Mouse (Mus musculus) CD4-positive, CD25-positive, alpha-beta regulatory T cell, adult 2 months (primary cell): Measurements from ENCODE around the gene Hrasls5.

ENCODE experiments used
- DNase-seq: peaks from one replicate; pipeline ENCODE4 v3.0.0-alpha.2; 2012; ENCODE audit warnings: low read depth, low spot score

The Hrasls5 gene

DNA sequence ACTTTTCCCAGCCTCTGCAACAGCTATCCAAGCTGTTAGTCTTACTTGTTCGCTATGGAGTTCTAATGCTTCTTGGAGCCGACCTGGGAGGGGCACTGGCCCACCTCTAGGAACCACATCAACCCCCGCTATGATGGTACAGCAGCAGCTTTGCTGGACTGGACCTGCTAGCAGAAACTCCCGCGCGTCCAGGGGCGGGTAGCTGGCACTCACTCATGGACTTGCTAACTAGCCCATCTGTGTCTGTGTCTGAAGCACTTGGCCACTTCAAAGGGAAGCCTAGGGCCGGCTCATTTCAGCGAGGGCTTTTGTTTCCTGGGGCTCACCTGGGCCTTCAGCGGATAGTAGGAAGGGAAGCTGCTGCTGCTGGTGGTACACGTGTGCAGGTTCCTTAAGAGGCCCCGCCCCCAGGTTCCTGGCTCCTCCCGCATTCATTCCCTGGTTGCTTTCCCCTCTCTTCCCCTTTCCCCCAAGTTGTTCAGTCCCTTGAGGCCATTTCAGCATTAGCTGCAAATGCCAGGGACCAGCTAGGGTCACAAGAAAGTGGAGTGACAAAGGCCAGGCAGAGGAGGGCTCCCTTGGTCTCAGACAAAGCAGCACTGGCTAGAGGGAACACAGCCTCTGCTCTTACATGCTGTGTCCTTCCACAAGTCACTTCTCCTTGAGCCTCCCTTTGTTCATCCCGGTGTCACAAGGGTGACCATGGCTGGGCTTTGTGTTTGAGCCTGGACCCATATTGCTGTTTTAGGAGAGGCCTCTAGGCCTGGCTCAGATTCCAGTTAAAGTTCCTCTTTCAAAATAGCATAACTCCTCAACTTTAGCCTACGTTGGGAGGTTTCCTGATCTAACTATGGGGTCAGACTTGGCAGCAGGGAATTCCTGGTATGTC lies 5.3 kb upstream of the Hrasls5 start, which contains the start of gene Lgals12:
Gene Lgals12, minus strand, starts transcription at position 393 of the 889 bp plus-strand sequence.
- DNase-seq = no peak

DNA sequence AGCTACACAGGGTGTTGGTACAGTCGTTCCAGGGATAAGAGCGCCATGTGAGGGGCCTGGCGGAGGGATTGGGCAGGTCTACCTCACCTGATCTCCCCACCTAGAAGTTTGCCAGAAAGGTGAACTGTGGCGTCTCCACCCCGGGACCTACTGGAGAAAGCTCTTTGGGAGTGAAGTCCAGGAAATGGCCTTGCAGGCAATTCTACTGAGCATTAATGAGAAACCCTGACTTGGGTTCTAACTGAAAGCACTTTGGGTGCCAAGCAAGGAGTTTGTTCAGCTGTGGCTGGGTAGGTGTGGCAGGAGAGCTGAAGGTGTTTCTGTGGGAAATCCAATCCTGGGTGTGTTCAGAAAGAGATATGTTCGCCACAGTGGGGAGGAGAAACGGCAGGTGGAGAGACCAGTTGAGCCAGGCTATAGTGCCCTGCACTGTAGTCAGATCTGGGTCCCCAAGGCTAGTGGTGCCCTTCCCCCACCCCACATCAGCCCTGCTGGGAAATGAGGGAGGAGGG lies 4.6 kb upstream of the Hrasls5 start:
- no peak for DNase-seq

- no peak for DNase-seq
Measured at GRCm38 (mm10) chr19:7613151-7613550, 810 bp downstream of the Hrasls5 start.

DNA sequence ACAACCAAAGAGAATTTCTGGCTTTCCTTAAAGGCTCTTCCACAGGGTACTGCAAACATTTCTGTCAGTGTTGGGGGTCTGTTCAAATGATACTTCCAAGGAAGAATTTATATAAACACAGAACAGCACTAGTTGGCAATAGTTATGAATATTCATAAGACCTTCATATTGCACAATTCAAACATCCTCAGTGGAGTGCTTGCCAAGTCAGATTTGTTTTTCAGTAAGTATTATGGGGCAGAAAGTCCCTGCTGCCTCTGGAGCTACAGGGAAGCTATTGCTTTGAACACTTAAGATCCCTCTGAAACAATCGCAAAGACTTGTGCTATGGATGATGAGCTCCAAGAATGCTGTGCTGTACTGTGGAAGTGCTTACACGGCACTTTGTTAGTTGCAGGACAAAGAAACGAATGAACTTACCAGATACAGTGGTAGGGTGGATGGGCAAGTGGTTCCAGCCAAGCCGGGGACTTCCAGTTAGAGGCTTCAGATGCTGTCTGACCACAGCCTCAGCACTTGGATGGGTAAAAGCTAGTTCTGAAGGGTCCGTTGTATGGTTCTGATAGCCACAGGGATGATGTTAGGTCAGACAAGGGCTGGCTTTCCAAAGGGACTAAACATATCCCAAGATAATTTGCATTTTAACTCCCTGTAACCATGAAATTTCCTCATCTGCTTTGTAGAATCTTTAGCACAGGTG lies 4.0 kb downstream of the Hrasls5 start:
- DNase-seq = no peak

DNA sequence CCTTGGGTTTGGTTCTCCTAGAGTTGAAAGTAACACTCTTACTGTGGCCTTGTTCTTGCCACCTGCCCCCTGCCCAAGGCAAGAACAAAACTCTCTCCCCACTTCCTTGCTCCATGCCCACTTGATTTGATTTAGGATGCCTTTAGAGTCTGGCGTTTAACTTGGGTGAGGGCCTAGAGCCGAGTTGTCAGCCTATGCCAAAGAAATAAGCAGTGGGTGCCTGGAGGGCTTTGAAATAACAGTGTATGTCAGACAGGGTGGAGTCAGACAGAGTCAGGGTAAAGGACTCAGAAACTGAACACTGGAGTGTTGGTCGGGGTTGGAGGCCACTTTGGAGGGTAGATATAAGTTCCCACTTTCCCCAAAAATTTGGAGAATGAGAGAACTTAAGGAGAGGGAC lies 4.7 kb downstream of the Hrasls5 start:
- no peak for DNase-seq

DNA sequence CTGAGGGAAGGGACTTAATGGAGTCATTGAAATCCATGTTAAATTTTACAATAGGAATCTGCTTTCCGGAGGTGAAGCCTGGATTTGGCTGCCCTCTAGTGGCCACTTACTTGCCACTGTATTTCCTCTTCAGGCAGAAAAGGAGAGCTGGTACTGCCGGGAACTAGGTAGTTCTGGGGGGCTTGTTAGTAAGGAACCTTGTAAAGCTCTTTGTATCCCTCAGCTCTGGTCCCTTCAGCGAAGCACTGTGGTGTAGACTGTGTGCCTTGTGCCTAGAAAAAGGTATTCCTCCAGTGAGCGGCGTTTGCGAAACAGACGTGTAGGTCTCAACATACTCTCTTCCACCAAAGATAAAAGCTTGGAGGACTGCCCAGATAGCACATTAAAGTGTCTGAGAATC lies 5.4 kb downstream of the Hrasls5 start:
- peak; percentile 74 for DNase-seq

DNA sequence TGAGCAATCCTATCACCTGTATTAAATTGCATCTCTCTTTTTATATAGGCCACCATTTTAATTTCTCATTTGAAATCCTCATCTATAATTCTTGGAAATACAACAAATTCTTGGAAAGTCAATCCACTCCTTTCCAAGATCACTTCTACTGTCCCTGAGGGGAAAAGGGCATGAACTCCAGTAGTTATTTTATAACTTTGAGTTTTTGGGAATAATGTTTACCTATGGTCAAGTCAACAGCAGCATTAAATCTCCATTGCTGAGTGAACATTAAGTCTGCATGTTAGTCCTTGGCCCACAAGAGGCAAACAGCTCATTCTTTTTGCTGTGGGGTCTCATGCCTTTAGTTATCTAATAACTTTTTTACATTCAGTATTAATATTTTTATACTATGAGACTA lies 20.7 kb downstream of the Hrasls5 start:
- no peak for DNase-seq

DNA sequence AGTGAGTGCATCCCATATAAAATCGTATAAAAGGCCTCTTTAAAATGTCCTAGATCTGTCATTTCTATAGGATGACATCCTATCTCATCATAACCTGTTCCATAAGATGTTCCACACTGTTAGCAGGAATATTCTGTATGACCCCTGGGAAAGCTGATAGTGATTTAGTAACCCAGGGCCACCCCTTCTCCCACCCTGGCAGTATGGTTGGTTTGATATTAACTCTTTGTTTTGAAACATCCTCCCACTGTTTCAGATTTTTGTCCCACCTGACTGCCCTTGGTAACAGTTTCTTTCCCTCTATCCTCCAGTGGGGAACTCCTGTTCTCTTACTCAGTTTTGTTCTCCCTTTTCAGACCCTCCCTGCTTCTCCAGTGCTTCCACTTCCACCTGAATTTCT lies 21.4 kb downstream of the Hrasls5 start:
- DNase-seq = no peak

GRCm38 (mm10) chr19:7648913-7649666 lies 36.7 kb downstream of the Hrasls5 start:
- DNase-seq = no peak

- DNase-seq = no peak
Measured at GRCm38 (mm10) chr19:7672033-7672432, 59.7 kb downstream of the Hrasls5 start.

DNA sequence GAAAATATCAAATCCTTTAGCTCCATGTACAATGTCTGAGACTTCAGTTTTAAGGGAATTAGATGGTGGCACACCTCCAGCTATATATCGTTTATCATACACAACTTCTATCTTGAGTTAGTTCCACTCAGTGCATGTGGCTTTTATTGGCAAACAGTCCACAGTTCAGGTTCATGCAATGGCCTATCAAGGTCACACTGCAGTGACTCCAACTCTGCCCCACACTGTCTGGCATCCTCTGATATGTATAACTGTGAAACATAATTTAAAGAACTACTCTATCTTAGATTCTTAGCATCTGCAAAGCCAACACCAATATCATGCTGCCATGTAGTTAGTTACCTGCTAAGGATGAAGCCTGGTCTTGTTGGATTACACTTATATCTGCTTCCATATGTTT lies 75.6 kb downstream of the Hrasls5 start:
- no peak for DNase-seq
